Mouse (Mus musculus) liver, embryonic 14.5 days (tissue): ENCODE results near the gene Kng2.

Source experiments
- CTCF ChIP-seq: IDR thresholded peaks from 2 replicates; pipeline ENCODE4 v1.5.1; 2016; ENCODE audit warnings: antibody characterized with exemption, low read depth, control low read depth
- EP300 ChIP-seq: IDR thresholded peaks from 2 replicates; pipeline ENCODE4 v1.6.1; 2016; ENCODE audit warnings: antibody characterized with exemption, low read depth

DNA sequence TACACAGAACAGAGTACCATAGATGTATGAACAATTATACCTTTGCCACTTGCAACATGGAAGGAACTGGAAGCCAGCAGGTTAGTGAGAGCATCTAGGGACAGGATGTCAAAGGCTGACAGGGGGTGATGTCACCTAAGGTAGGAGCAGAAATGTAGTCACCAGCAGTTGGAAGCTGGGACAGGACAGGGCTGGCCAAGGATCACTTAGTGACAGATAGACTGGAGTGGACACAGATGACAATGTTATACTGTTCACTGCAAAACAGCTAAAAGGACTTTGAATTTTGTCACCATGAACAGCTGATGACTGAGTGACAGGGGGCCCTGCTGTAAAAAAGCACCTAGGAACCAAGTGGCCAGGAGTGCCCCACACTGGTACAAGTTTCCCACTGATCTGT lies 2.7 kb downstream of the Kng2 start:
- TF ChIP-seq CTCF (no peak), EP300 (no peak)
